Mouse (Mus musculus): Measurements from ENCODE around the gene Efcab2.

GRCm38 (mm10) chr1:178423662-178424061 is 17.8 kb downstream of the Efcab2 start:
- TF ChIP-seq POLR2A (IDR thresholded peaks at IDR 0.05; ENCODE audit: extremely low read depth, insufficient read depth, low read length) (no peak), CTCF (IDR thresholded peaks at IDR 0.05; ENCODE audit: low read depth, low read length) (no peak)
